Mouse (Mus musculus) R1 (cell line): ENCODE data around the gene Srsf4.

ENCODE experiments used
- DNase-seq: peaks from one replicate; pipeline ENCODE4 v3.0.0-alpha.2; 2018; ENCODE audit warnings: low read depth, low spot score

Gene Srsf4

GRCm38 (mm10) chr4:131872672-131873292, 635 bp upstream of the Srsf4 start:
- DNase-seq = no peak

- DNase-seq = no peak
Measured at GRCm38 (mm10) chr4:131874169-131874536, 736 bp downstream of the Srsf4 start.

DNA sequence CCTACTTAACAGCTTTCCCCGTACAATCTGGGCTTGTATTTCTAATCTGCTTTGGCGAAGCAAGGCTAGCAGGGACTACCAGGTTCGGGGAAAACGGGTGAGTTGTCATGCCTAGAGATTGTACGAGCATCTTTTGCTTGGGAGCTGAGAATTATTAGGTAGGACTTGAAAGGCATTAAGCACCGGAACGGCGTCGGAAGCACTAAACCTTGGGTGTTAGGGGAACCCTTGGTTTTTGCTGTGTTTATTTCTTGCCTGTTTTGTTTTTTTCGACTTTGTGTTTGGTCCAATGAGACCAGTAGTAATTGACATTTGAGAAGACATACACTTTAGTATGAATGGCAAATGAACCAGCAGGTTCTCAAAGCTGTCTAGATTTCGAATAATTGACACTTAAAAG, 1.1 kb downstream of the Srsf4 start:
- DNase-seq = no peak

- no peak for DNase-seq
Measured at GRCm38 (mm10) chr4:131875242-131875641, 1.8 kb downstream of the Srsf4 start.

- no peak for DNase-seq
Measured at GRCm38 (mm10) chr4:131876836-131877235, 3.4 kb downstream of the Srsf4 start.

- DNase-seq = no peak
Measured at GRCm38 (mm10) chr4:131879692-131880091, 6.3 kb downstream of the Srsf4 start.

GRCm38 (mm10) chr4:131881306-131881705, 7.9 kb downstream of the Srsf4 start:
- DNase-seq = no peak

DNA sequence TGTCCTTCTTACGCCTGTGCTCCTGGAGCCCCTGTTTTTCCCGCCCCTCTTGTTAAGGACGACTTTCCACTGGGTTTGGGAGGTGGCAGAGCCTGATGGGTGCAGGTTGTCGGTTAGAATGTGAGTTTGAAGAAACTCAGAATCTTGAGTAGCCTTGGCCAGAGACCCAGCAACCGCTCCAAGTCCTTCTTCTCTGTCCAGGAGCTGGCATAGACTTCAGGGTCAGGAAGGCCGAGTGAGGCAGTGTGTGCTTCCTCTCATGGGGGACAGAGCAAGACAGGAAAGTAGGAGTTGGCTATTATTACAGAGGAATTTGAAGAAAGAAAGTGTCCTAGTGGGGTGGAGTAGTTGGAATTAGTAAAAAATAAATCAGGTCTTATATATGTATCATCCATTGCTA, 10.2 kb downstream of the Srsf4 start:
- DNase-seq = no peak

- DNase-seq = no peak
Measured at GRCm38 (mm10) chr4:131885376-131885775, 12.0 kb downstream of the Srsf4 start.

DNA sequence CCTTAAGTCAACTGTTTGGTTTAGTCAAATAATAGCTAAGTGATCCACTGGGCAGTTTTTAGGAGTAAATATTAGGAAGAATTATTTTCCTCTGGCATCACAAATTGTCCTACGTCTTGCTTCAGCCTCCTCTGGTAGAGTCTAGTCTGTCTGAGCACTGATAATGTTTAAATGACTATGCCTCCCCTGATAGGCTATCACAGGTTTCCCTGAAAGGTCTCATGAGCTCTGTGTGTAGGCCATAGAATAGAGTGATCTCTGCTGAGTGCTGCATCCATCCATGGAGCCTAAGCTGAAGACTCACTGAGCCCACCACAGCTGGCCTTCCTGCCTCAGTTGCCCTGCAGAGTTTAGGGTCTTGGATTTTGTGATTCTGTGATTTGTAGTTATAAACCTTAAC, 15.1 kb downstream of the Srsf4 start:
- no peak for DNase-seq

DNA sequence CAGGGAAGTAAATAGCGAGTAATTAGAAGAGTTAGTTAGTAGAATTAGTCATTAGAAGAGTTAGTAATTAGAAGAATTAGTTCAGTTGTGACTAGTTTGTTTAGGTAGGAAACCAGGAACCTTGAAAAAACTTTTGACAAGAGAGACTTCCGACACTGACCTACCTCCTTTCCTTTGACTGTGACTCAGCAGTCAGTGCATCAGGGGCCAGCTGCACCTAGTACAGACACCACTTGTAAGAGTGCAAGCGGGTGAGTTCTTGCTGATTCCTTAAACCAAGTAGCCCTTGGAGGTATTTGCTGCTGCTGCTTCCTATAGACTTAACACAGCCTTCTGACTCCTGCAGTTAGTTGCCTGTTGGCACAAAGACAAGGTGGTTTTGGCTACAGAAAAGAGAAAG, 17.3 kb downstream of the Srsf4 start:
- DNase-seq = peak; percentile 33

DNA sequence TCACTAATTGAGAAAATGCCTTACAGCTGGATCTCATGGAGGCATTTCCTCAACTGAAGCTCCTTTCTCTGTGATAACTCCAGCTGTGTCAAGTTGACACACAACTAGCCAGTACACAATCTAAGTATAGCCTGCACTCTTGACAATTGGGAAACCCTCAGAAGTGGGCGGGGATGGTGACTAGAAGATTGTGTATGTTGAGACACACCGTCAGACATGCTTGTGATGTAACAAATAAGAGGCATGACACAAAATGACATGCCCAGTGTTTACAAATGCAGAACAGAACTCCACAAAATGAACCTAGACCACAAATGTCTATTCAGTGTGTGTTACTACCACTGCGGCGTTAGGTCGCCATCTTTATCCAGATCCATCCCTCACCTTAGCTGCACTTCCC, 23.7 kb downstream of the Srsf4 start:
- no peak for DNase-seq

DNA sequence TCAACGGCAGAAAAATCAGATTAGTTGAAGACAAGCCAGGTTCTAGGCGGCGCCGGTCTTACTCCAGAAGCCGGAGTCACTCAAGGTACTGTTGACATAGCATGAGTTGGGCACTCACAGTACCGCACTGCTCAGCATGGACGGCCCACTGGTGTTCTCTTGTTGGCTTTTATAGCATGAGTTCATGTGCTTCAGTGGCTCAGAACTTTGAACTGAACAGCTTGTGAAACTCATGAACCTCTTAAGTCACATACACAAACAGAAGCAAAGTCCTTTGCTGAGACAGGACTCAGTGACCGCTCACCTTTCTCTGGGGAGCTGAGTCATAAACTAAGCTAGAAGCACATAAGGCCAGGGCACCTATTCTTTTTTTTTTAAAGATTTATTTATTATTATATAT, 24.4 kb downstream of the Srsf4 start:
- DNase-seq = no peak

- no peak for DNase-seq
Measured at GRCm38 (mm10) chr4:131898503-131899179, 25.2 kb downstream of the Srsf4 start.

GRCm38 (mm10) chr4:131899180-131899554, 25.8 kb downstream of the Srsf4 start:
- no peak for DNase-seq

DNA sequence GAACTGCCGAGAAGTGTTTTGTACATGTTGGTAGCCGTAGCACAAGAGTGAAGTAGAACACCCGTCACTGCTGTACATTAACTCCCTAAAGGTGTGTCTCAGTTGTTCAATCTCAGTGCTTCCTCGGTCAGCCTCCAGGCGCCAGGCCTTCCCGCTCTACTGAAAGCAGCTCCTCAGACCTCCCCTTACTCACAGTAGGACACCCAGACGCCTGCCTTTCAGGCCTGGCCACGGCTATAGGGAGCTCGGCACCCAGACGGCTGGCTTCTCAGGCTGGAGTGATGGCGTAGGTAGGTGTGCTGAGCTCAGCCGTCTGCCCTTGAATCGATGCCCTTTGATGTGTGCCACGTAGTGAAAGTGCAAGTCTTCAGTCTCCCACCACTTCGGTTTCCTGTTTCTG, 27.7 kb downstream of the Srsf4 start:
- DNase-seq = peak; percentile 69

DNA sequence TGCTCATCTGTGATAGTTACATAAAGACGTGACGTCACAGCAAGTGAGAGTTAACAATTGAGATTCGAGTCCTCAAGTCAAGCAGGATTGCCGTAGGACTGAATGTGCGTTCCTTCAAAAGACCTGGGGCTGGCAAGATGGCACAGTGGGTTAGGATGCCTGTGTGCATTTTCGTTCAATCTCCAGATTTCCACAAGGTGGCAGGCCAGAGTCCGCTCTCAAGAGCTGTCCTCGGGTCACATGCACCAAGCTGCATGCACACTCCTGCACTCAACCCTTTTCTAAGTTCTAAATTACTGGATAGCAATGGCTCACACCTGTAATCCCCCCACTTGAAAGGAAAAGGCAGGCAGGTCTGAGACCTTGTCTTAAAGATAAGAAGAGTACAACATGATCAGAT, 31.1 kb downstream of the Srsf4 start:
- DNase-seq = peak; percentile 71

DNA sequence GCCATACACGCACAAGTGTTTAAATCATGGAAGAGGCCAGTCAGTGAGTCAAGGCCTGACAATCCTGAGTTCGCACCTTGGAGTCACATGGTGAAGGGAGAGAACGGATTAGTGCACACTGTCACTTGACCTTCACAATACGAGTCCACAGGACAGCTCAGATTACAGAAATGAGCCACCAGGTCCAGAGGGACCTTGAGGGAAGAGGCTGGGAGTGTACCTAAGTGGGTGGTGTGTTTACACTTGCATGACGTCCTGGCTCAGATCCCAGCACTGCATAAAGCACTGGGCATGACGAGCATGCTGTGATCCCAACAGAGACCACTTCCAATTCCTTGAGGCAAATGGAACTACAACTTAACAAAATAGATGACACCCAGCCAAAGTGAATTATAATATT, 33.0 kb downstream of the Srsf4 start:
- no peak for DNase-seq

DNA sequence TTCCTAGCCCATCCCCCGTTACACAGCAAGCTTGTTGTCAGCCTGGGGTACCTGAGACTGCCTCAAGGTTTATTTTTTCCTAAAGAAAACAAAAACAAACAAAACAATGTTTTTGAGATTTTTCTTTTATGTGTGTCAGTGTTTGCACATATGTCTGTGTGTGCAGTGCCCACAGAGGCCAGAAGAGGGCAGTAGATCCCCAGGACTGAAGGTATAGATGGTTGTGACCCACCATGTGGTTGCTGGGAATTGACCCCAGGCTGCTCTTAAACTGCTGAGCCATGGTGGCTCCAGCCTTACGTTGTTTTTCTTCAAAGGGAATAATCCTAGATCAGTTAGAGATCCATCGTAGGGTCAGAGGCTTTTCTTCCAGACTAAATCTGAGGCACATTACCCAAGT, 34.5 kb downstream of the Srsf4 start:
- peak; percentile 71 for DNase-seq

DNA sequence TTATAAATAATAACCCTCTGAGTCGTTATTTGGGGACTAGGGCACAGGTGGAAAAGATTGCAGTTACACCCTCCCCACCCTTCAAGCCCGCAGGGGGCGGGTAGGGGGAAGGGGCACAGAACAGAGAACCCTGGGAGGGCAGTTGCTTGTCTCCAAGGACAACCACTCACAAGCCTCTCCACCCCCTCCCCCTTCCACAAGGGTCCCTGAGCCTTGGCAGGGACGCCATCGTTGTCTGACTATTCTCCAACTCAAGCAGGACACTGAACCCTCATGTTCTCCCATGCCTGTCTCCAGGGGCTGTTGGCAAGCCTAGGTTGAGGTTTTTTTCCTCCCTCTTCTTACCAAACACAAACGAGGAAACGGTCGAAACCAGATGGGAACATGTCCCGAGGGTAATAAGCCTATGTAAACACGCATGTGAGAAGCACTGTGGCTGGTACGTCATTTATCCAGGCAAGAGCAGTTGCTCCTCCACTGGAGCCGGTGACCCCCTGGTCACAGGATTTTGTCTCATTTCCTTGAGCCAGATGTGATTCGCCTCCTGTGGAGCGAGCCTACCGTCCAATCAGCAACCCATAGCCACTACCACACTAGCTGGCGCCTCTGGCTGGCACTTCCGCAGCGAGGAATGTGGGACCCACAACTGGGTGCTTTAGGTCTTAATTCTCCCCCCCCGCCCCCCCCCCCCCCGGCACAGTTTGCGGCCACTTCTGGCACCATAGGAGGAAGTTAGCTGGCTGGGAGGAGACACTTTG, 37.0 kb downstream of the Srsf4 start:
- no peak for DNase-seq

DNA sequence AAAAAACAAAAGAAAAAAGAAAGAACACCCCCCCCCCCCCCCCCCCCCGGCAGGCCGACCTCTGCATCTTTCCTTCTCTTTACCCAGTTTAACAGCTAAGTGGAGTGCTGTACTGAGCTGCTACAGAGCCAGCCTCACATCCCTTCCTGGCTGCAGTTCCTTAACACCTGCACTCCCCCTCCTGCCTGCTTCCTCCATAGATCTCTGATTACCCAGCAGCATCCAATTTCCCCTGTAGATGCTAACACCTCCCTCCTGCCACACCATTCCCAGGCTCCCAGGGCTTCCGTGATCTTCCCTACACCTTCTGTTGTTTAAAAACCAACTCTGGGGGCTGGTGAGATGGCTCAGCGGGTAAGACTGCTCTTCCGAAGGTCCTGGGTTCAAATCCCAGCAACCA, 38.1 kb downstream of the Srsf4 start:
- DNase-seq = peak; percentile 44

GRCm38 (mm10) chr4:131913526-131913925, 40.1 kb downstream of the Srsf4 start:
- DNase-seq = no peak

DNA sequence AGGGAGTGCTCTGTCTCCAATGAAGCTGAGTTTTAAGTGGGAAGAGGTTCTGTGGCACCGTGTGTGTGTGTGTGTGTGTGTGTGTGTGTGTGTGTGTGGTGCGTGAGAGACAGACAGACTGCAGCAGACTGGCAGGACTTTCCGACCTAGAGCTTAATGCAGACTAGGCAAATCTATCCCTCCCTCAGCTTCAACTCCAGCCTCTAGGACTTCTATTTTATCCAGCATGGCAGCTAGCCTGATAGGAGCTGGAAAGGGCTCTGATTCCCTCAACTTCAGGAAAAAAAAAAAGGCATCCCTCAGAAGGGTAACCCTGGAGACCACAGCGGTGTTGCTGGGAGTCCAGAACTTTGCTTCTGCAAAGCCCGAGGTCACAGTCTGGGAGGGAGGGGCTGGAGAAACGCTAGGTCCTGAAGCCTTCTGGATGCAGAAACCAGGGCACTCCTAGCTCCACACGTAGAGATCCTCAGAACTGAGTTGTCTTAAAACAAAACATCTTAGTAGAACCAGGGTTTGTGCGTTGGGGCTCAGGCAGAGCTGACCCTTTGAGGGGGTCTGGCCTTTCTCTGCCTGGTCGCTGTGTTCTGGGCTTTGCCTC, 40.7 kb downstream of the Srsf4 start:
- DNase-seq = no peak
